Mouse (Mus musculus) lung, embryonic 14.5 days (tissue): ENCODE results near the gene Pafah2. TPM values are rescaled to one million over a fixed set of nuclear protein-coding genes. Genes with fewer than 3 reads are reported as not detected.
A peak's percentile ranks its signal among the peaks of the same experiment; 100 is the strongest.

Source experiments
- ATAC-seq: fragments of 200-750 bp; cut with Nextera tagmentation; 2 replicates; pipeline ENCODE4 v1.8.0; 2017; ENCODE audit warnings: mild to moderate bottlenecking, moderate TSS enrichment, moderate library complexity; ENCODE audit not compliant: insufficient read depth
- DNase-seq: peaks from one replicate; pipeline ENCODE4 v3.0.0-alpha.2; 2015
- H3K27ac ChIP-seq: fragments of 300-500 bp; sonication (generic); 2 replicates; pipeline ENCODE4 v1.5.1; 2014; ENCODE audit warnings: low read depth, mild to moderate bottlenecking, moderate library complexity
- H3K27me3 ChIP-seq: fragments of 300-500 bp; sonication (generic); 2 replicates; pipeline ENCODE4 v1.6.1; 2014; ENCODE audit warnings: low read length, control low read depth; ENCODE audit not compliant: insufficient read depth
- H3K36me3 ChIP-seq: fragments of 300-500 bp; sonication (generic); 2 replicates; pipeline ENCODE4 v1.6.1; 2014; ENCODE audit warnings: control low read depth; ENCODE audit not compliant: insufficient read depth
- H3K4me1 ChIP-seq: fragments of 300-500 bp; sonication (generic); 2 replicates; pipeline ENCODE4 v1.6.1; 2014; ENCODE audit warnings: antibody characterized with exemption, control low read depth; ENCODE audit not compliant: insufficient read depth
- H3K4me2 ChIP-seq: fragments of 300-500 bp; sonication (generic); 2 replicates; pipeline ENCODE4 v1.6.1; 2014; ENCODE audit warnings: mild to moderate bottlenecking
- H3K4me3 ChIP-seq: fragments of 300-500 bp; sonication (generic); 2 replicates; pipeline ENCODE4 v1.5.1; 2014; ENCODE audit warnings: low read depth, low read length
- H3K9ac ChIP-seq: fragments of 300-500 bp; sonication (generic); 2 replicates; pipeline ENCODE4 v1.6.1; 2014
- H3K9me3 ChIP-seq: fragments of 300-500 bp; sonication (generic); 2 replicates; pipeline ENCODE4 v1.6.1; 2016; ENCODE audit warnings: low read depth, low read length, control low read depth
- CTCF ChIP-seq: IDR thresholded peaks from 2 replicates; pipeline ENCODE4 v1.5.1; 2016; ENCODE audit warnings: antibody characterized with exemption, low read depth
- WGBS: fragments of 180-500 bp; shearing (Covaris S2); extraction: QIAGEN DNeasy Blood & Tissue Kit; methylation state at CpG from one replicate; pipeline ENCODE4 v1.1.7; 2014; 5-methylcytosine and 5-hydroxymethylcytosine counted together
- polyA plus RNA-seq: library from polyadenylated mRNA; unstranded; fragments of >200 nt; fragmentation: Nextera tagmentation; extraction: Ambion mirVana; gene quantifications from 2 replicates; pipeline ENCODE4 v1.2.1, GENCODE M21; 2014

The Pafah2 gene
- polyA plus RNA-seq, 1 experiment from 2014 or later, result 10.5 TPM

- Histone ChIP-seq H3K4me1 (no peaks in the 10 kb centered on the region), H3K9me3 (no peaks in the 10 kb centered on the region), H3K4me2 (no peak overlapping the region), H3K27me3 (no peaks in the 10 kb centered on the region), H3K9ac (no peak overlapping the region), H3K36me3 (peaks cover 3% of the 10 kb centered on the region; the same call in 1 of the 2 replicates), H3K4me3 (no peak overlapping the region), H3K27ac (no peak overlapping the region)
- TF ChIP-seq CTCF, result no peak
- 60% methylated on average over 11 of the region's 11 CpGs for WGBS
- ATAC-seq (no peak), DNase-seq (no peak)
These were observed 25.9 kb downstream of the Pafah2 start for GRCm38 (mm10) chr4:134421971-134422370.

GRCm38 (mm10) chr4:134423949-134424348 is 27.8 kb downstream of the Pafah2 start:
- H3K27me3 ChIP-seq, result no peaks in the 10 kb centered on the region
- ATAC-seq, result no peak
- WGBS, result 90% methylated on average over 7 of the region's 7 CpGs
- no peaks in the 10 kb centered on the region for H3K4me1 ChIP-seq
- no peaks in the 10 kb centered on the region for H3K9me3 ChIP-seq
- H3K27ac ChIP-seq, result no peak overlapping the region
- no peak for DNase-seq
- H3K36me3 ChIP-seq, result 0 out of 2 replicates have a peak, but pooled peaks cover 3% of the 10 kb centered on the region
- no peak overlapping the region for H3K4me2 ChIP-seq
- no peak overlapping the region for H3K4me3 ChIP-seq
- no peak for TF ChIP-seq CTCF
- no peak overlapping the region for H3K9ac ChIP-seq

- H3K9me3 ChIP-seq, result no peaks in the 10 kb centered on the region
- 0 out of 2 replicates have a peak, but pooled peaks cover 3% of the 10 kb centered on the region for H3K36me3 ChIP-seq
- TF ChIP-seq CTCF, result no peak
- WGBS, result 59% methylated on average over 7 of the region's 7 CpGs
- no peaks in the 10 kb centered on the region for H3K4me1 ChIP-seq
- H3K27me3 ChIP-seq, result no peaks in the 10 kb centered on the region
- DNase-seq (no peak), ATAC-seq (no peak)
- no peak overlapping the region for H3K4me3 ChIP-seq
- no peak overlapping the region for H3K4me2 ChIP-seq
- H3K27ac ChIP-seq, result no peak overlapping the region
- no peak overlapping the region for H3K9ac ChIP-seq
These were observed 29.0 kb downstream of the Pafah2 start for GRCm38 (mm10) chr4:134425088-134425487.

- H3K9ac ChIP-seq, result 0 out of 2 replicates have a peak overlapping the region, but pooled peaks have one; percentile 6
- DNase-seq (peak; percentile 69), ATAC-seq (peak; percentile 74; the same call in 1 of the 2 replicates)
- TF ChIP-seq CTCF, result no peak
- no peaks in the 10 kb centered on the region for H3K36me3 ChIP-seq
- no peaks in the 10 kb centered on the region for H3K27me3 ChIP-seq
- H3K4me2 ChIP-seq, result peak overlapping the region; percentile 28
- no peaks in the 10 kb centered on the region for H3K4me1 ChIP-seq
- H3K9me3 ChIP-seq, result no peaks in the 10 kb centered on the region
- H3K4me3 ChIP-seq, result no peak overlapping the region
- 18% methylated on average over 23 of the region's 23 CpGs for WGBS
- H3K27ac ChIP-seq, result peak overlapping the region; percentile 44; the same call in 1 of the 2 replicates
These were observed 34.4 kb downstream of the Pafah2 start for GRCm38 (mm10) chr4:134430381-134431004.

- Histone ChIP-seq H3K4me2 (no peak overlapping the region), H3K27ac (no peak overlapping the region), H3K9me3 (no peaks in the 10 kb centered on the region), H3K9ac (no peak overlapping the region), H3K4me3 (no peak overlapping the region), H3K36me3 (no peaks in the 10 kb centered on the region), H3K27me3 (no peaks in the 10 kb centered on the region), H3K4me1 (no peaks in the 10 kb centered on the region)
- TF ChIP-seq CTCF, result no peak
- ATAC-seq, result no peak
- WGBS, result 79% methylated on average over 15 of the region's 15 CpGs
- no peak for DNase-seq
These were observed 36.7 kb downstream of the Pafah2 start for GRCm38 (mm10) chr4:134432686-134433360.

- DNase-seq (no peak), ATAC-seq (no peak)
- Histone ChIP-seq H3K9me3 (no peaks in the 10 kb centered on the region), H3K4me1 (no peaks in the 10 kb centered on the region), H3K9ac (no peak overlapping the region), H3K27ac (no peak overlapping the region), H3K27me3 (no peaks in the 10 kb centered on the region), H3K36me3 (no peaks in the 10 kb centered on the region), H3K4me3 (no peak overlapping the region), H3K4me2 (no peak overlapping the region)
- no peak for TF ChIP-seq CTCF
- 28% methylated on average over 7 of the region's 7 CpGs for WGBS
These were observed 40.1 kb downstream of the Pafah2 start for GRCm38 (mm10) chr4:134436185-134436584.

GRCm38 (mm10) chr4:134436659-134437058 is 40.5 kb downstream of the Pafah2 start:
- ATAC-seq (no peak), DNase-seq (peak; percentile 36)
- no peak for TF ChIP-seq CTCF
- Histone ChIP-seq H3K4me2 (no peak overlapping the region), H3K4me1 (no peaks in the 10 kb centered on the region), H3K36me3 (no peaks in the 10 kb centered on the region), H3K4me3 (no peak overlapping the region), H3K9ac (no peak overlapping the region), H3K9me3 (no peaks in the 10 kb centered on the region), H3K27me3 (no peaks in the 10 kb centered on the region), H3K27ac (no peak overlapping the region)
- WGBS, result 47% methylated on average over 10 of the region's 10 CpGs
